8 mouse cellular contexts compared by ENCODE assay signal in the genomic region with DNA sequence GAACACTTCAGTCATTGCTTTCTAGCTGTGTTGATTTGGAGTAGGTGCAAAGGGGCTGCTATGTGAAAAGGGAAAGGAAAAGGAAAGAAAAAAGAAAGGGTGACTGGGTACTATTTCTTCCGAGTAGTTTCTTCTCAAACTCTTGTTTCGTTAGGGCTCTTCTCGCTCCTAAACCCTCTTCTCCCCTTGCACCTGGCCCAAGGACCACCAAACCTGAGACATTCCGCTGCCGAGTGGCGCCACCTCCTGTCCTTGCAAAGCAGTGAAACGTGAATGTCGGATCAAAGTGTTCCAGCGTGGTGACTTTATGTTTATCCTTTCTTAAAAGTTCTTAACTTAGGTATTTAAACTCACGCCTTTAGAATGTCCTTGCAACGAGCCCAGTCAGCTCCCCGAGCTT. TPM values are rescaled to one million over a fixed set of nuclear protein-coding genes. Genes with fewer than 3 reads are reported as not detected.
DNase-seq lines count a peak whose midpoint lies in the region; ATAC-seq and TF ChIP-seq lines count a peak whose summit lies in the region.

No protein-coding gene starts in this region.

- intact Hi-C loops in left cerebral cortex, postnatal 25 days (cut with DNase I), result loop anchor here (1.0 kb wide), 2 partner anchors 25 to 46 kb away; partner anchors contain the start of gene Ciart

- no peaks in the 10 kb centered on the region for H3K36me3 ChIP-seq in G1E (replicated peaks)
- H3K36me3 ChIP-seq in embryonic facial prominence, embryonic 13.5 days, result no peaks in the 10 kb centered on the region
- H3K36me3 ChIP-seq in hindbrain, embryonic 12.5 days, result no peaks in the 10 kb centered on the region
- no peaks in the 10 kb centered on the region for H3K36me3 ChIP-seq in liver, embryonic 11.5 days (ENCODE audit: control insufficient read depth, insufficient read depth, low read length)
- H3K36me3 ChIP-seq in midbrain, postnatal 0 days (ENCODE audit: insufficient read depth, low read length), result no peaks in the 10 kb centered on the region

- no peak for TF ChIP-seq CTCF in G1E (IDR thresholded peaks at IDR 0.05; ENCODE audit: low read depth, low read length)
- peak; percentile 83 for TF ChIP-seq CTCF in midbrain, postnatal 0 days (IDR thresholded peaks at IDR 0.05)

- DNase-seq in CD4-positive, CD25-positive, alpha-beta regulatory T cell, adult 2 months (ENCODE audit: low read depth, low spot score), result peak; percentile 76
- DNase-seq in G1E (ENCODE audit: low spot score), result no peak
- DNase-seq in liver, embryonic 11.5 days (ENCODE audit: low spot score), result peak; percentile 56
- peak; percentile 54 for DNase-seq in midbrain, postnatal 0 days (ENCODE audit: low spot score)
- DNase-seq in thymus, postnatal 4 days, result peak; percentile 93
- DNase-seq in left cerebral cortex, postnatal 25 days (ENCODE audit: low spot score in 2 of 2), result no peak

- under 1% methylated on average over 12 of the region's 12 CpGs for WGBS in embryonic facial prominence, embryonic 13.5 days
- WGBS in hindbrain, embryonic 12.5 days, result 0% methylated on average over 12 of the region's 12 CpGs
- under 1% methylated on average over 12 of the region's 12 CpGs for WGBS in liver, embryonic 11.5 days
- 0% methylated on average over 12 of the region's 12 CpGs for WGBS in midbrain, postnatal 0 days

- no peak overlapping the region for H3K27ac ChIP-seq in embryonic facial prominence, embryonic 13.5 days
- H3K27ac ChIP-seq in hindbrain, embryonic 12.5 days, result no peak overlapping the region
- no peak overlapping the region for H3K27ac ChIP-seq in liver, embryonic 11.5 days (ENCODE audit: low read depth, low read length)
- H3K27ac ChIP-seq in midbrain, postnatal 0 days (ENCODE audit: low read depth, low read length), result no peak overlapping the region

- H3K4me3 ChIP-seq in G1E (ENCODE audit: low read depth, low read length), result peak overlapping the region; percentile 40; the same call in 1 of the 2 replicates
- H3K4me3 ChIP-seq in embryonic facial prominence, embryonic 13.5 days, result peak overlapping the region; percentile 45
- 0 out of 2 replicates have a peak overlapping the region, but pooled peaks have one; percentile 10 for H3K4me3 ChIP-seq in hindbrain, embryonic 12.5 days
- H3K4me3 ChIP-seq in liver, embryonic 11.5 days (ENCODE audit: low read depth, low read length), result peak overlapping the region; percentile 31
- H3K4me3 ChIP-seq in midbrain, postnatal 0 days (ENCODE audit: low read depth, low read length), result no peak overlapping the region

- no peaks in the 10 kb centered on the region for H3K9me3 ChIP-seq in G1E (replicated peaks)
- no peaks in the 10 kb centered on the region for H3K9me3 ChIP-seq in embryonic facial prominence, embryonic 13.5 days
- no peaks in the 10 kb centered on the region for H3K9me3 ChIP-seq in hindbrain, embryonic 12.5 days (replicated peaks)
- no peaks in the 10 kb centered on the region for H3K9me3 ChIP-seq in liver, embryonic 11.5 days (ENCODE audit: control insufficient read depth, low read length)
- H3K9me3 ChIP-seq in midbrain, postnatal 0 days (ENCODE audit: low read length), result no peaks in the 10 kb centered on the region

- peaks cover 39% of the 10 kb centered on the region for H3K4me1 ChIP-seq in G1E (ENCODE audit: insufficient read depth, low read depth, low read length)
- peaks cover 40% of the 10 kb centered on the region for H3K4me1 ChIP-seq in embryonic facial prominence, embryonic 13.5 days
- peaks cover 35% of the 10 kb centered on the region for H3K4me1 ChIP-seq in hindbrain, embryonic 12.5 days
- H3K4me1 ChIP-seq in liver, embryonic 11.5 days (replicated peaks; ENCODE audit: control insufficient read depth, insufficient read depth, low read length), result peaks cover 15% of the 10 kb centered on the region
- H3K4me1 ChIP-seq in midbrain, postnatal 0 days (ENCODE audit: insufficient read depth, low read length), result peaks cover 8% of the 10 kb centered on the region; the same call in 1 of the 2 replicates

- ATAC-seq in G1E (ENCODE audit: extremely low read depth, insufficient number of reproducible peaks, low FRiP score, poor library complexity, severe bottlenecking), result no peak
- no peak for ATAC-seq in embryonic facial prominence, embryonic 13.5 days (ENCODE audit: insufficient number of reproducible peaks, insufficient read depth, low FRiP score, low TSS enrichment, low read depth)
- no peak for ATAC-seq in hindbrain, embryonic 12.5 days (ENCODE audit: low FRiP score)
- ATAC-seq in liver, embryonic 11.5 days (replicated peaks; ENCODE audit: low FRiP score), result no peak
- no peak for ATAC-seq in midbrain, postnatal 0 days (ENCODE audit: low FRiP score)

- no peak overlapping the region for H3K9ac ChIP-seq in embryonic facial prominence, embryonic 13.5 days
- H3K9ac ChIP-seq in hindbrain, embryonic 12.5 days, result no peak overlapping the region
- no peak overlapping the region for H3K9ac ChIP-seq in liver, embryonic 11.5 days (ENCODE audit: low read depth, low read length)
- no peak overlapping the region for H3K9ac ChIP-seq in midbrain, postnatal 0 days (replicated peaks; ENCODE audit: low read length, poor library complexity, severe bottlenecking)

- peak overlapping the region; percentile 92 for H3K4me2 ChIP-seq in embryonic facial prominence, embryonic 13.5 days
- H3K4me2 ChIP-seq in hindbrain, embryonic 12.5 days (replicated peaks), result peak overlapping the region; percentile 58
- H3K4me2 ChIP-seq in liver, embryonic 11.5 days, result peak overlapping the region; percentile 75
- peak overlapping the region; percentile 28 for H3K4me2 ChIP-seq in midbrain, postnatal 0 days (ENCODE audit: low read depth, low read length, poor library complexity, severe bottlenecking)

- peaks cover 59% of the 10 kb centered on the region for H3K27me3 ChIP-seq in G1E (ENCODE audit: insufficient read depth, low read length)
- H3K27me3 ChIP-seq in embryonic facial prominence, embryonic 13.5 days, result peaks cover 9% of the 10 kb centered on the region; the same call in 1 of the 2 replicates
- peaks cover 12% of the 10 kb centered on the region for H3K27me3 ChIP-seq in hindbrain, embryonic 12.5 days
- peaks cover 24% of the 10 kb centered on the region for H3K27me3 ChIP-seq in liver, embryonic 11.5 days (replicated peaks; ENCODE audit: control insufficient read depth, insufficient read depth, low read length)
- peaks cover 27% of the 10 kb centered on the region for H3K27me3 ChIP-seq in midbrain, postnatal 0 days (ENCODE audit: insufficient read depth, low read length)

RNA-seq across cellular contexts. Expression of gene Car14, which starts 2.4 kb away (rescaled TPM):
- total RNA-seq in G1E (2014; fragmentation: Nextera tagmentation) (not detected in 2 replicates), G1E (2017) (0.11 TPM in 1 of 2 replicates, not detected in the other)
- polyA plus RNA-seq in G1E (2012), result not detected in 2 replicates
- polyA plus RNA-seq in embryonic facial prominence, embryonic 13.5 days (2015; fragmentation: Nextera tagmentation; extraction: Ambion mirVana), result 14.5 and 16.6 TPM in 2 replicates
- 12.8 and 13.8 TPM in 2 replicates for polyA plus RNA-seq in hindbrain, embryonic 12.5 days (2016; fragmentation: Nextera tagmentation; extraction: Ambion mirVana)
- 27.4 and 28.9 TPM in 2 replicates for polyA plus RNA-seq in liver, embryonic 11.5 days (2014; fragmentation: Nextera tagmentation; extraction: Ambion mirVana)
- total RNA-seq in midbrain, postnatal 0 days (2014; rRNA removed), result 5.1 and 8.0 TPM in 2 replicates
- 6.8 and 7.5 TPM in 2 replicates for polyA plus RNA-seq in midbrain, postnatal 0 days (2015; fragmentation: Nextera tagmentation; extraction: Ambion mirVana)
- total RNA-seq in left cerebral cortex, postnatal 25 days (2021), result 10 to 100 TPM in 1 of 2 experiments, 1 to 10 TPM in 1; 9.3 to 10.1 TPM

RNA-seq across cellular contexts. Expression of gene Aph1a, which starts 13.1 kb away (rescaled TPM):
- total RNA-seq in G1E (2014; fragmentation: Nextera tagmentation) (27.5 and 35.0 TPM in 2 replicates), G1E (2017) (26.5 and 27.5 TPM in 2 replicates)
- polyA plus RNA-seq in G1E (2012), result 90.6 and 102 TPM in 2 replicates
- polyA plus RNA-seq in embryonic facial prominence, embryonic 13.5 days (2015; fragmentation: Nextera tagmentation; extraction: Ambion mirVana), result 29.6 and 32.3 TPM in 2 replicates
- 32.4 and 36.8 TPM in 2 replicates for polyA plus RNA-seq in hindbrain, embryonic 12.5 days (2016; fragmentation: Nextera tagmentation; extraction: Ambion mirVana)
- polyA plus RNA-seq in liver, embryonic 11.5 days (2014; fragmentation: Nextera tagmentation; extraction: Ambion mirVana), result 34.3 and 35.1 TPM in 2 replicates
- 67.5 and 71.6 TPM in 2 replicates for total RNA-seq in midbrain, postnatal 0 days (2014; rRNA removed)
- polyA plus RNA-seq in midbrain, postnatal 0 days (2015; fragmentation: Nextera tagmentation; extraction: Ambion mirVana), result 39.0 and 45.2 TPM in 2 replicates
- 10 to 100 TPM; 69.0 to 78.5 TPM for total RNA-seq in left cerebral cortex, postnatal 25 days (2021)

RNA-seq across cellular contexts. Expression of gene BC028528, which starts 15.1 kb away (rescaled TPM):
- total RNA-seq in G1E (2014; fragmentation: Nextera tagmentation), result 1.6 and 3.9 TPM in 2 replicates
- total RNA-seq in G1E (2017), result 7.5 and 9.3 TPM in 2 replicates
- not detected in 2 replicates for polyA plus RNA-seq in G1E (2012)
- polyA plus RNA-seq in embryonic facial prominence, embryonic 13.5 days (2015; fragmentation: Nextera tagmentation; extraction: Ambion mirVana), result 17.9 and 18.6 TPM in 2 replicates
- polyA plus RNA-seq in hindbrain, embryonic 12.5 days (2016; fragmentation: Nextera tagmentation; extraction: Ambion mirVana), result 9.2 and 12.1 TPM in 2 replicates
- 9.5 and 13.5 TPM in 2 replicates for polyA plus RNA-seq in liver, embryonic 11.5 days (2014; fragmentation: Nextera tagmentation; extraction: Ambion mirVana)
- total RNA-seq in midbrain, postnatal 0 days (2014; rRNA removed), result 6.5 and 27.7 TPM in 2 replicates
- polyA plus RNA-seq in midbrain, postnatal 0 days (2015; fragmentation: Nextera tagmentation; extraction: Ambion mirVana), result 14.6 and 18.8 TPM in 2 replicates
- total RNA-seq in left cerebral cortex, postnatal 25 days (2021), result 1 to 10 TPM; 4.5 to 5.8 TPM

RNA-seq across cellular contexts. Expression of gene Anp32e, which starts 22.2 kb away (rescaled TPM):
- total RNA-seq in G1E (2014; fragmentation: Nextera tagmentation) (94.7 and 114 TPM in 2 replicates), G1E (2017) (91.8 and 180 TPM in 2 replicates)
- 210 and 405 TPM in 2 replicates for polyA plus RNA-seq in G1E (2012)
- 241 and 251 TPM in 2 replicates for polyA plus RNA-seq in embryonic facial prominence, embryonic 13.5 days (2015; fragmentation: Nextera tagmentation; extraction: Ambion mirVana)
- polyA plus RNA-seq in hindbrain, embryonic 12.5 days (2016; fragmentation: Nextera tagmentation; extraction: Ambion mirVana), result 265 and 297 TPM in 2 replicates
- 110 TPM in 2 replicates for polyA plus RNA-seq in liver, embryonic 11.5 days (2014; fragmentation: Nextera tagmentation; extraction: Ambion mirVana)
- 24.7 and 27.5 TPM in 2 replicates for total RNA-seq in midbrain, postnatal 0 days (2014; rRNA removed)
- 70.9 and 86.9 TPM in 2 replicates for polyA plus RNA-seq in midbrain, postnatal 0 days (2015; fragmentation: Nextera tagmentation; extraction: Ambion mirVana)
- total RNA-seq in left cerebral cortex, postnatal 25 days (2021), result 100 to 1,000 TPM in 1 of 2 experiments, 10 to 100 TPM in 1; 95.1 to 109 TPM

RNA-seq across cellular contexts. Expression of gene Ciart, which starts 24.8 kb away (rescaled TPM):
- total RNA-seq in G1E (2014; fragmentation: Nextera tagmentation) (not detected in 2 replicates), G1E (2017) (1.3 TPM in 2 replicates)
- 0.07 and 0.31 TPM in 2 replicates for polyA plus RNA-seq in G1E (2012)
- 7.0 and 7.8 TPM in 2 replicates for polyA plus RNA-seq in embryonic facial prominence, embryonic 13.5 days (2015; fragmentation: Nextera tagmentation; extraction: Ambion mirVana)
- 4.0 and 7.7 TPM in 2 replicates for polyA plus RNA-seq in hindbrain, embryonic 12.5 days (2016; fragmentation: Nextera tagmentation; extraction: Ambion mirVana)
- 7.9 and 8.1 TPM in 2 replicates for polyA plus RNA-seq in liver, embryonic 11.5 days (2014; fragmentation: Nextera tagmentation; extraction: Ambion mirVana)
- 4.2 and 5.2 TPM in 2 replicates for total RNA-seq in midbrain, postnatal 0 days (2014; rRNA removed)
- polyA plus RNA-seq in midbrain, postnatal 0 days (2015; fragmentation: Nextera tagmentation; extraction: Ambion mirVana), result 9.3 and 12.6 TPM in 2 replicates
- 10 to 100 TPM; 13.0 to 21.3 TPM for total RNA-seq in left cerebral cortex, postnatal 25 days (2021)

Comparison
In these comparisons a context has a peak if more than half of its experiments do, and no peak if none do; other contexts are left out.
1. DNase-seq: peak in CD4-positive, CD25-positive, alpha-beta regulatory T cell, adult 2 months (single experiment), liver, embryonic 11.5 days (single experiment), midbrain, postnatal 0 days (single experiment) and thymus, postnatal 4 days (single experiment); none in G1E (single experiment) and left cerebral cortex, postnatal 25 days (0 of 2).
2. H3K4me2 ChIP-seq: peak in every context shown above with its lines; median percentile 92 in embryonic facial prominence, embryonic 13.5 days; 75 in liver, embryonic 11.5 days; 58 in hindbrain, embryonic 12.5 days; 28 in midbrain, postnatal 0 days.
3. RNA of gene BC028528, which starts 15.1 kb away (polyA plus RNA-seq): 17.9 to 18.6 TPM in embryonic facial prominence, embryonic 13.5 days, 14.6 to 18.8 TPM in midbrain, postnatal 0 days, 9.5 to 13.5 TPM in liver, embryonic 11.5 days and 9.2 to 12.1 TPM in hindbrain, embryonic 12.5 days; not detected in G1E; every median in the first group is over 10 times any median in the second.